In the genomic region with DNA sequence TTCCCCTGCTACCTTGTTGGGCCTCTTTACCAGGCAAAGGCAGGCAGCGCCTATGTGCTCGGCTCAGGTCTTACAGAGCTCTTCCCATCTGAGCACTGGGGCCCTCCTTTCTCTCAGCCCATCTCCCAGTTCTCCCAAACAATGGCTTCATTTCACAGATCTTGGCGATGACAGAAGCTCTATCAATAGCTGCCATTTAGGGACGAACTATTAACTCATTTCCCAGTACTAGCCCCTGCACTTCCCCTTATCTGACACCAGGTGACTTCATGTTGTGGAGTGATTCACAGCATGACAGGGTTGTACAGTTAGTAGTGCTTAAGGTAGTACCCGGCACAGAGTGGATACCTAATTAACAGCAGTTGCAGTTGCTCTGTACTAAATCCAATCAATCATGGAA, we compare ENCODE assay signal across 8 mouse cellular contexts. TPM values are rescaled to one million over a fixed set of nuclear protein-coding genes. Genes with fewer than 3 reads are reported as not detected.
DNase-seq lines count a peak whose midpoint lies in the region; ATAC-seq lines count a peak whose summit lies in the region.

Gene Tmem88b (minus strand): TSS at position 56 of the 400 bp plus-strand sequence.

- no peak within 1 kb of the TSS; the same call in 1 of the 2 replicates for H3K9ac ChIP-seq in limb, embryonic 13.5 days

- peaks cover 26% of the 10 kb centered on the region for H3K4me1 ChIP-seq in forebrain, embryonic 10.5 days
- H3K4me1 ChIP-seq in limb, embryonic 13.5 days: peaks cover 10% of the 10 kb centered on the region; the same call in 1 of the 2 replicates

- peak within 1 kb of the TSS; percentile 94 for H3K27ac ChIP-seq in forebrain, embryonic 10.5 days
- no peak within 1 kb of the TSS for H3K27ac ChIP-seq in limb, embryonic 13.5 days

- peak within 1 kb of the TSS; percentile 77 for H3K4me2 ChIP-seq in limb, embryonic 13.5 days (replicated peaks)

- DNase-seq in frontal cortex, adult 2 months (ENCODE audit: extremely low spot score in 1 of 2, low spot score in 1 of 2): no peak
- DNase-seq in frontal cortex, postnatal 14 days (ENCODE audit: low spot score in 2 of 2): no peak
- DNase-seq in 3T3-L1 (ENCODE audit: low read depth, low spot score): peak; percentile 21
- no peak for DNase-seq in forebrain, embryonic 10.5 days (ENCODE audit: extremely low spot score, low spot score)
- peak; percentile 54 for DNase-seq in telencephalon, adult 2 months (ENCODE audit: low read depth, low spot score)
- no peak for DNase-seq in ovary, postnatal 14 days (ENCODE audit: low spot score)
- DNase-seq in adrenal gland, adult 18-20 months (ENCODE audit: low spot score in 2 of 2): no peak

- no peak for ATAC-seq in limb, embryonic 13.5 days (ENCODE audit: low FRiP score, low read depth)

- H3K4me3 ChIP-seq in forebrain, embryonic 10.5 days: peak within 1 kb of the TSS; percentile 77
- peak within 1 kb of the TSS; percentile 60 for H3K4me3 ChIP-seq in limb, embryonic 13.5 days

- H3K36me3 ChIP-seq in forebrain, embryonic 10.5 days (replicated peaks): no peaks in the 10 kb centered on the region
- no peaks in the 10 kb centered on the region for H3K36me3 ChIP-seq in limb, embryonic 13.5 days

- H3K27me3 ChIP-seq in forebrain, embryonic 10.5 days (ENCODE audit: poor library complexity, severe bottlenecking): peaks cover 13% of the 10 kb centered on the region
- no peaks in the 10 kb centered on the region for H3K27me3 ChIP-seq in limb, embryonic 13.5 days

- 71% methylated on average over 5 of the region's 5 CpGs for WGBS in forebrain, embryonic 10.5 days
- 70% methylated on average over 5 of the region's 5 CpGs for WGBS in limb, embryonic 13.5 days

- H3K9me3 ChIP-seq in forebrain, embryonic 10.5 days: no peaks in the 10 kb centered on the region
- H3K9me3 ChIP-seq in limb, embryonic 13.5 days: no peaks in the 10 kb centered on the region

RNA-seq across cellular contexts. Expression of gene Tmem88b, which starts in this region (rescaled TPM):
- polyA plus RNA-seq in frontal cortex, adult 2 months (2012; rRNA removed): 24.2 and 26.8 TPM in 2 replicates
- 0.24 and 0.27 TPM in 2 replicates for polyA plus RNA-seq in forebrain, embryonic 10.5 days (2016; fragmentation: Nextera tagmentation; extraction: Ambion mirVana)
- polyA plus RNA-seq in limb, embryonic 13.5 days (2015; fragmentation: Nextera tagmentation; extraction: Ambion mirVana): 0.64 and 0.81 TPM in 2 replicates
- under 1 TPM; 0.56 to 0.70 TPM for total RNA-seq in adrenal gland, adult 18-20 months (2021)

Comparison
In these comparisons a context has a peak if more than half of its experiments do, and no peak if none do; other contexts are left out.
1. RNA of gene Tmem88b (polyA plus RNA-seq): 24.2 to 26.8 TPM in frontal cortex, adult 2 months; 0.64 to 0.81 TPM in limb, embryonic 13.5 days and 0.24 to 0.27 TPM in forebrain, embryonic 10.5 days; every median in the first group is over 10 times any median in the second.
2. DNase-seq: peak in 3T3-L1 (single experiment) and telencephalon, adult 2 months (single experiment); none in frontal cortex, adult 2 months (0 of 2), frontal cortex, postnatal 14 days (0 of 2), forebrain, embryonic 10.5 days (single experiment), ovary, postnatal 14 days (single experiment) and adrenal gland, adult 18-20 months (0 of 2).